Mouse (Mus musculus) urinary bladder, adult 2 months (tissue): ENCODE data around the gene Utp18. TPM values are rescaled to one million over a fixed set of nuclear protein-coding genes. Genes with fewer than 3 reads are reported as not detected.

Source experiments
- DNase-seq: peaks from one replicate; pipeline ENCODE4 v3.0.0; 2022; ENCODE audit warnings: low spot score
- polyA plus RNA-seq: library from polyadenylated mRNA; depleted of rRNA; stranded (reverse); fragments of >200 nt; gene quantifications from 2 replicates; pipeline ENCODE4 v1.2.3, GENCODE M21; 2012; rRNA removed

Gene Utp18
- polyA plus RNA-seq, 1 experiment = 17.8 TPM

DNA sequence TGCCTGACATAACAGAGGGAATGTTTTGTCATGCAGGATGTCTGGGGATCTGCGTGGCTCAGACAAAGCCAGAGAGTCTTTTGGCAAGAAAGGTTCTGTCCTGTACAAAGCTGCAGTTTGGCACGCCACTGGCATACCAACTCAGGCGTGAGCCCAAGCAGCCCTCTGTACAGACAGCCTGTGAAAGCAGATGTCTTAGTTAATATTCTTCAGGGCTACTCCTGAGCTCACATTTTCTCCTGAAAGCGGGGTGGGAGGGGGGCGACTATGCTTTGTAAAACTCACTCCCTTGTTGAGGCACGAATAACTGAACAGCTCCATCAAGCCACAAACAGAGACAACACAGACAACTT, 56.3 kb downstream of the Utp18 start:
- no peak for DNase-seq

DNA sequence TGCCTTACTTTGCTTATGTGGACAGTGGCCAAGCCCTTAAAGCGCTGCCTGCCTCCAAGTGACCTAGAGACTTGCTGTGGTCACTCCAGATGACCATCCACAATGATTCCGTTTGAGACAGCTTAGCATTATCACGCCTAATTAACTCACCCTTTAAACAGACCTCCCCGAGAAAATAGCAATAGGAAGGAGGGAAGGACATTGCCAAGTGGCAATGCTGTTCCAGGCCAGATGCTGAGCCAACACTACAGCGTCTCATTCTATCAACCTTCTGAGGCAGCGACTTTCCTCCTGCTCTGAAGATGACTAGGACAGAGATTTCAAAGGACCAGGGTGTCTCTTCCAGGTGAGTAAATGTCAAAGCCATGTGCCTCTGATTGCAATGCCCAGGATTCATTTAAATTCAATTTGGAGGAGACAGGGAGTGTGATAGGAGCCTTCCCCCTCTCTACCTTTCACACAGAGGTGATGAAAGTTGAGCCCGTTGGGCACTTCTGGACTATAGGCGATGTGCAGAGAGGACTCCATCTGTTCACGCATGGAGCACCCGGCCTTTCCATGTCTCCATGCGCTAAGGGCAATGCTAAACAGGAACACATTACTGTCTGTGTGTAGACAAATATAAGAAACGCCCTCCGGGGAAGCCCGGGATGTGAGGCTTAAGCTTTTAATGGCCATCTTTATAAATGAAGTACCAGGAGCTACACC, 56.8 kb downstream of the Utp18 start:
- no peak for DNase-seq

DNA sequence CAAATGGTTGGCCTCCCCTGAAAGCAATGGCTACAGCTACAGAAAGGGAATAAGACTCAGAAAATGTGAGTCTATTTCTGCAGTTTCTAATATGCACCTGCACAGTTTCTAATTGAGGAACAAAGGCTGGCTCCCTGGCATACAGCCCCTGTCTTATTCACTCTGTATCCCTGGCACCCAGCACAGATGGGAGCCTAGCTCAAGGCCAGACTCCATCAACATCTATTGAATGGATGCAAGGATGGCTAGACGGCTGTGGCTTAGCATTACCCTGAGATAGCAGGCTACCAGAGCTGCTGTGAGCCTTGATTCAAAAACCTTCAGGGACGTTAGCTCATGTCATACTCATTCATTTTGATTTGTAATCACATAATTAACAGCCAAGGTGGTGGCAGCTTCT, 63.3 kb downstream of the Utp18 start:
- DNase-seq = no peak

DNA sequence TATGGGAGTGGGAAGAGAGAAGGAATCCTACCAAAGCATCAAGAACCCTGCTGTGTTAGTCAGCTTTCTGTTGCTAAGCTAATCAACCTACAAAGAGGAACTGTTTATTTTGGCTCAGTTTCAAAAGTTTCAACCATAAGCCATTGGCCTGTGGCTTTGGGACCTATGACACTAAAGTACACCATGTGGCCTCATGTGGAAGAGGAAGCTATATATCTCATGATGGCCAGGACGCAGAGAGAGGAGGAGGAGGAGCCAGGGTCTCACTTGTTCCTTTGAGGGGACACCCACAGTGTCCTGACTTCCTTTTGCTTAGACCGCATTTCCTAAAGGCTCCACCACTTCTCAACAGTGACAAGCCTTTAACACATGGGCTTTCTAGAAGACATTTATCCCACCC, 64.0 kb downstream of the Utp18 start:
- DNase-seq = no peak

DNA sequence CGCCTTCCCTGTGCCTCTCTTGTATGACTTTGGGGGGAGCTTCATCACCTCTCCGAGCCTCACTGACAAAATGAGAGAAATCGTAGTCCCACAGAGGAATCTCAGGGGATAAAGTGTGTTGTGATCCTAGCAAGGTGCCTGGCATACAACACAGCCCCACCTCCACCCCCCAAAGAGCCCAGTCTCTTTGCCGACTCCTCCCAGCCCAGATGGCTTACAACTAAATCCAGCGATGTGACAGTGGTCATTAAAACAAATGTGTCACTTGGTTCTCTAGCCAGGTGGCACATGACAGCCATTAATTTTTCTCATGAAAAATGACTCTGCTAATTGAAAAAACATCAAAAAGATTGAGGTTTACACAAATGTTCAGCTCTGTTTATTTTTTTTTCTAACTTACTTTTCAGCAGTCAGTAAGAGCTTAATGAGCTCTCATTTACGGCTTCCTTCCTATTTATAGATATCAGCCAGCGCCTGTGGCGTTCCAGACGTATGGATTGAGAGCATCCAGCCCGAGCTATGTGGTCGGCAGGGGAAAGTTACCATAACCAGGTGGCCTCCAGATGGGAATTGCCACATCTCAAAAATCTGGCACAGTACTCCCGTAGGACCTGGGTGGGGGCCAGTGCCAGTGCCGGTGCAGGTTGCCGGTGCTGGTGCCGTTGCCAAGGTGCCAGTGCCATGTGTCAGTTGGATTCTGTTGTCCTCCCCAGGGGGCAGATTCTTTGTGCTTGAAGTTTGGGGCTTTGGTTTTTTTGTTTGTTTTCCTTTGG, 67.4 kb downstream of the Utp18 start:
- no peak for DNase-seq

DNA sequence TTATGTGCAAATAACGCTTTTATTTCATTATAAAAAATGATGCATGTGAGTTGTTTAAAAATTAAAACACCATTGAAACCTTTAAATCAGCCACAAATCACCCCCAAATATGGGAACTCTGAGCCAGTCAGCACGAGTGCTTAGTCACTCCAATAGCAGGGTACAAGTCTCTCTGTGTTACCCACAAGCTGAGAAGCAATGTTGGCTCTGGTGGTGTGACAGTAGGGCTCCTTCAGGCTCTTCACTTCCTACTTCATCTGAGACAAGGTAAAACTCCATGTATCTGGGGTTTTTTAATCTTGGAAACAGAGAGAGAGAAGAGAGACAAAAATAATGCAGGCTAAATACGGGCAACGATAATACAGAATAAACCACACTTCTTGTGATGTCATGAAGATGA, 72.6 kb downstream of the Utp18 start:
- DNase-seq = no peak

DNA sequence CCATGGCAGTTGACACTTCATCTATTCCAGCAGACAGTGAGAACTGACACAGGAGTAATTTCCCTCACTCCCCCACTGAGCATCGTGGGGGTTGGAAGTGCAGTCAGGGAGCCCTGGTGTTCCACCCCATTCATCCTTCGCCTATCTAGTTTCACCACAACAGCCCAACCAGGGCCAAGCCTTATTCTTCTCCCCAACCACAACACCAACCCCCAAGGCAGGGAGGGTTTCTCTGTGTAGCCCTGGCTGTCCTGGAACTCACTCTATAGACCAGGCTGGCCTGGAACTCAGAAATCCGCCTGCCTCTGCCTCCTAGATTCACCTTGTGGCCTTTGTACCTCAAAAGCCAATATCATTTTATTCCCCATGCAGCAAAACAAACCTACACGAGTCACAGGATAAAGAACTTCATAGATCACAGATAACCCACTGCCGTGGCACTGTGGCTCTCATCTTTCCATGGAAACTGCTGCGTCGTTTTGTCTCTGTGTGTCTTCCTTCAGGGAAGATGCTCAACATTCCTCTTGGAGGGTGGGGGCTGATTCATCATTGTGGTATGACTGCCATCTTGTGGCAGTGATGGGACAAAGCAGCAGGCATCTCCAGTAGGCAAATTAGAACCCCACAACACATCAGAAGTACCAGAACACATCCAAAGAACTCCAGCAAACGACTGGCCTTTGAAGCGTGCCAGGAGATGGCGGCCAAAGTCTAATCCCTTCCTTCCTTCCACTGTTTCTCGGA, 73.3 kb downstream of the Utp18 start:
- no peak for DNase-seq

Other genes with a start within 250 kb of the Utp18 start
- gene Mbtd1, start 86 bp upstream of the Utp18 start, polyA plus RNA-seq = 17.9 and 18.4 TPM in 2 replicates
- 209 and 211 TPM in 2 replicates for gene Nme2, start 70.5 kb upstream of the Utp18 start, polyA plus RNA-seq
- gene Gm20390, start 82.5 kb upstream of the Utp18 start, polyA plus RNA-seq = 49.4 and 49.9 TPM in 2 replicates
- gene Nme1, start 82.8 kb upstream of the Utp18 start, polyA plus RNA-seq = 44.7 and 65.0 TPM in 2 replicates
- gene Spag9, start 110.3 kb upstream of the Utp18 start, polyA plus RNA-seq = 42.1 and 42.9 TPM in 2 replicates